Mouse (Mus musculus): Measurements from ENCODE around the gene Ssrp1.

Gene Ssrp1

DNA sequence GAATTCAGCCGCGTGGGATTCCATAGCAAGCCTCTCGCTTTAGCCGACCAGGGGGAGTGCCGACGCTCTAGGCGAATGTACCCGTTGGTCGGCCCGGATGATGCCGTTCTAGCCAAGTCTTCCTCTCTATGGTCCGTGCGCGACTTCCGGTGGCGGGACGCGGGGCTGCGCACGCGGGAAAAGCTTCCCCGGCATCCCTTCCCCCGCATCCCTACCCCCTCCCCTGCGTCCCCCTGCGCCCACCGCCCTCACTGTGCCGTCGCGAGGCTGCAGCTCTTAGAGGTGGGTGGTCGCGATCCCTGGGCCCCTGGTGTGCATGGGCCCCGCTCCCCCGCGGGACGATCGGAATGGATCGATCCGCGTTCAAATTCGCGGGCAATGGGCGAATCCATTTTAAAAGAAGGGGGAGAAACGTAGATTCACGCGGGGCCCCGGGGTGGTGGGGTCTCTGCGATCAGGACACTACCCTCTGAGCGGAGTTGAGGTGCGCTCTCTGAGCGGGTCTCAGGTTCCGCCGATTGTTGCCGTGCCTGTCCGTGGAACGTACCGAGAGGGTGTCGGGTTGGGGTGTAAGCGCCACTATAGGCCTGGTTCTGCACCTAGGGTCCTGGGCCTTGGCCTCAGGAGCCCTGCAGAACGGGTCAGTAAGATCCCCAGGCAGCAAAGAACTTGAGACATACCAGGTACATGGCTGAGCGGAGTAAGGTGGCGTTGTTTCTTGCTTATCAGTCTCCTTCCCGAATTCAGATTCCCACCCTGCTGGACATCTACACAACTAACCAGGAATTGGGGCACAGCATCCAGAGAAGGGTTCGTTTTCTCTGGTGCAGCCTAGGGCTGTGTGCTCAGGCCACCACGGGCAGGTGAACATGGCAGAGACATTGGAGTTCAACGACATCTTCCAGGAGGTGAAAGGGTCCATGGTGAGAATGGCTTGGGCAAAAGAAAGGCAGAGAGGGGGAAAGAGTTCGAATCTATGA lies at the start of gene Ssrp1, which contains the start of gene P2rx3:
Gene Ssrp1 (plus strand): TSS at position 188 of the 980 bp plus-strand sequence.
Gene P2rx3 (minus strand): TSS at position 416 of the 980 bp plus-strand sequence.
- peak; percentile 93 to 95 for DNase-seq

DNA sequence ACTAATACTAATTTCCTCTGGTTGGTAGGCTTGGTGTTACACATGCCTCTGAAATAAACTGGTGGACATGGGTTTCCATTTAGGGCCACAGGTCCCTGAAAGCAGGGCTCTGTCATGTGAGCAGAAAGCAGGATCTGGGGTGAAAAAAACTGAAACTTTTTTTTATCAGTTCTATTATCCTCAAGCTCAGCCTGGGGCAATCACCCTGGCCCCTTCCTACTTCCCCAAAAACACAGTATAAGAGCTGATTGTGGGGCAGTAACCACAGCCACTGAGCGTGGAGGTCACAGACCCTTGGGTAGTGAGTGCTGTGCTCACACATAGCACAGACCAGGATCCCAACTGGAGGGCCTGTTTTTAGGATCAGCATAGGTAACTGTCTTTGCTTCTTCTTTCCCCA lies 49.1 kb upstream of the Ssrp1 start, which contains the start of gene Prg3:
Gene Prg3 (plus strand): TSS at position 286 of the 400 bp plus-strand sequence.
- DNase-seq = no peak

DNA sequence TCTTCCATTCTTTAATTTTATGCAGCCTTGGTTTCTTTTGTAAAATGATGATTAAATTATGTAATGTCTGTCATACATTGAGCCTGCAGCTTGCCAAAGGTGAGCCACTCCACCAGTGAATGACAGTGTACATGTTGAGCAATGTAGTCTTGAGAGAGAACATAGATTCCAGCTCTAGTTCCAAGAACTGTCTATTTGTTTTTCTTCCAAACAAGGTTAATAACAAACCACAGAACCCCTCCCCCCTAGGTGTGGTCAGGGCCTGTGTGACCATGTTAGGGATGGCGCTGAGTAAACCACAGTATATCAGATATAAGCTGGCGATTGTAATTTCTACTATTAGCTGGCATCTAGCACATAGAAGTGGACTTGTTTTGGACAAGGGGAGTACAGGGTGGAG lies 40.7 kb upstream of the Ssrp1 start:
- no peak for DNase-seq

DNA sequence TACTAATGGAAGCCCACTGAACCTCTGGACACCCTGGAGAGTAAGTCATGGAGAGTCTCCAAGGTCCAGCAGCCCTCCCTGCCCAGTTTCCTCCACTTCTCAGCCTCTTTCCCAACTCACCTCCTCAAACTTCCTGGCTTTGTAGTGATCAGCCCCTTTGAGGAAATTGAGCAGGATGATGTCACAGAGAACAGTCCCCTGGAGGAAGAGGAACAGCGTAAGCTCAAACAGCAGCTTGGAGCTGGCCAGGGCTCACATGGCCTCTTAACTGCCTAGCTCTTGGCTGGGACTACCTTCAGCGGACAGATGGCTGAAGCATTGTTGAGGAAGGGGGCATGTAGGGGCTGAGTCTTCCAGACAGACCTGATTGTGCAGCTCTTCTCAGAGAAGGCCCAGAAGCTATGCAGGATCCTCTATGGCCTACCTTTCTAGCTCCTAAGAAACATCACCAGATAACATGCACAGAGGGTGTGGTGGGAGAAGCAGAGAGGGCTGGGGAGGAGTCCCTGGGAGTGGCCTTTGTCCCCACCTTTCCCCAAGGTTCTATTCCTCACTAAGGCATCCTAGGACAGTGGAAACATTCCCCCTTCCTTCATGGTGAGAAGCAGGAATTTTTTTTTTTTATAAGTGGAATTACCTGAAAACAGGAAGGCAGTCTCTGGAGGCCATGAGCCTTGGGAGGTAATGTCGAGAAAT lies 37.4 kb upstream of the Ssrp1 start:
- DNase-seq = peak in 1 of 2 experiments; percentile 9

DNA sequence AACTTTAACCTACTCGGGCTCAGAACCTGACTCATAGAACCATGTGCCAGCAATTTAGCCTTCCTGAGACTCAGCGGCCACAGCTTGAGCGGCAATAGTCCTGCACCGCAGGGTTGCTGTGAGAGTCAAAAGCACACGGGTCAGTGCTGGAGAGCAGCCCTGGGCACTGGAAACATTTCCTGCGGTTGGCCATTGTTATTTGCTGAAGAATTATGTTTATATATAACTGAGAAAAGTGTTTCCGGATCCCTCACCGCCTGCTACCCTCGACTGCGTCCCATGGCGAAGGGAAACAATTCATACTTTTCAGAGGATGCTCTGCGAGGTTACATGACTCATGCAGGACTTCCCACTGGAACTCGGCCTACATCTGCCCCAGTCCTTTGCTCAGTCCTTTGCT lies 35.5 kb upstream of the Ssrp1 start:
- no peak for DNase-seq

DNA sequence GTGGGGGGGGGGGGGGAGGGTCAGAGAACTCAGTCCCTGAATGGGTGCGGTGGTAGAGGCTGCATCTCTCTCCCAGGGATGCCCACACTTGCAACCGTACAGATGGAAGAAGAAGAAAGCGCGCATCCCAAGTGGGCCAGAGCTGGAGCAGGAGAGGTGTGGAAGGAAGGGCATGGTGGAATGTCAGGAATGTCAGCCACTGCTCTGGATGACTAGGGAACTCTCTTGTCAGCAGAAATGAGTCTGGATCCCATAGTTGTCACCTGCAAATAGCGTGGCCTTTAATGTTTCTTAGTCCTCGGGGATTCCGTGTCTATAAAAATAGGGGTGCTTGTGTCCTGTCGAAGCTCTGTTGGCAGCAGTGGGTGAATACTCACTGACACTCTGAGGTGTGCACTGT lies 34.5 kb upstream of the Ssrp1 start:
- DNase-seq = no peak

DNA sequence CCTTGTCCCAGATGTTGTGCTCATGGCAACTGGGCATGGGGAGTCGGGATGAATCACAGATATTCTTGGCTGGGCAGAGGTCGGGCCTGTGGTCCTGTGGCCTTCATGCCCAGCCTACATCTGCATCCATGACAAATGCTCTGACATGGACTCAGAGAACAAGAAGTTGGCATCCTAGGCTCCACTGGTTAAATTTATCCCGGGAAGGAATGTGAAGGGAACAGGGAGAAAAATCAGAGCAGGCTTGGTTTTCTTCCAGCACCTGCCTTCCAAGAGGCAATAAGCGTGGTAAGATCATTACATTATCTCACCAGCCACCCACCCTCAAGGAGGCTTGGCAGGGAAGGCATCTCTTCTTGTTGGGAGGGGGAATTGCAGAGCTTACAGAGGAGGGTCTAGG lies 32.7 kb upstream of the Ssrp1 start:
- DNase-seq = no peak

DNA sequence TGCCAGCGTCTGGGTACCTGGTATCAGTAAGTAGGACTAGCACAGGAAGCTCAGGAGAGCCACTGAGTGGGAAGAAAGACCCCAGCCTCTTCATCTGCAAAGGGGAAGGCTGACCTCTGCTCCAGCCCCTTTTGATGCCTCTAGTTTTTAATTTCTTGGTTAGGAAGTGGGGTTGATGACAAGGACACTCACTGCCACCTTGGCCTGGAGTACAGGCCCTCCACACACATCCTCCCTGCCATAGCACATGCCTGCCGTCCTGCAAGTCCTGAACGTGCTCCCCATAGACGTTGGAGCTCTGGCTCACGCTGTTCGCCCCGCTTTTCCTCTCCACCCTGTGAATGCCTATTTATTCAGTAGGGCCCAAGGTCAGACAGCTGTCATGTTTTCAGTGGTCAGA lies 30.4 kb upstream of the Ssrp1 start:
- DNase-seq = no peak

DNA sequence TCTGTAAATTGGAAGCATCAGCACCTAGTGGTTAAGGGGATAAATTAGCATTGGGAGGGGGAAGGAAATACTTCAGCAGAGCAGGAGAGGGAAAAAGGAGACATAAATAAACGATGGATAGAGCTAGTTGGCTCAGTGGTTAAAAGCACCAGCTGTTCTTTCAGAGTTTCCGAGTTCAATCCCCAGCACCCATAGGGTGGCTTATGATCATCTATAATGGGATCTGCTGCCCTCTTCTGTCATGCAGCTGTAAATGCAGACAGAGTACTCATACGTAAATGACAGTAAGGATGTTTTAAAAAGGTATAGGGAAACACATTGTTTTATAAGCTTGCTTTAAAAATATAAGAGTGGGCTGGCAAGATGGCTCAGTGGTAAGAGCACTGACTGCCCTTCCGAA lies 29.3 kb upstream of the Ssrp1 start:
- peak; percentile 39 to 50 for DNase-seq

DNA sequence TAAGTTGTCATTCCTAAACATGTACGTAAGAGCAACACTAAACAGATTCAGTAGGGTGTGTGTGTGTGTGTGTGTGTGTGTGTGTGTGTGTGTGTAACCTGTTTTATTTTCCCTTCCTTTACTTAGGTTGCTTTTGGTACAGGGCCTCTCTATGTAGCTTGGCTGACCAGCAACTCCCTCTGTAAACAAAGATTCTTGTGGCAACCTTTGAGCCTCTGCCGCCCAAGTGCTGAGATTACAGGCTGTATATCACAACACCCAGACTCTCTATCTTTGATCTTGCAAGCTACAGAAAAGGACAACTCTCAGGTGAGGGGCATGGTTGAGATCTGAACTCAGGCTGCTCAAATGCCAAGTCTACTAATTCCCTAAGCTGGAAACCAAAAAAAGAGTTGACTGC lies 27.8 kb upstream of the Ssrp1 start:
- no peak for DNase-seq

DNA sequence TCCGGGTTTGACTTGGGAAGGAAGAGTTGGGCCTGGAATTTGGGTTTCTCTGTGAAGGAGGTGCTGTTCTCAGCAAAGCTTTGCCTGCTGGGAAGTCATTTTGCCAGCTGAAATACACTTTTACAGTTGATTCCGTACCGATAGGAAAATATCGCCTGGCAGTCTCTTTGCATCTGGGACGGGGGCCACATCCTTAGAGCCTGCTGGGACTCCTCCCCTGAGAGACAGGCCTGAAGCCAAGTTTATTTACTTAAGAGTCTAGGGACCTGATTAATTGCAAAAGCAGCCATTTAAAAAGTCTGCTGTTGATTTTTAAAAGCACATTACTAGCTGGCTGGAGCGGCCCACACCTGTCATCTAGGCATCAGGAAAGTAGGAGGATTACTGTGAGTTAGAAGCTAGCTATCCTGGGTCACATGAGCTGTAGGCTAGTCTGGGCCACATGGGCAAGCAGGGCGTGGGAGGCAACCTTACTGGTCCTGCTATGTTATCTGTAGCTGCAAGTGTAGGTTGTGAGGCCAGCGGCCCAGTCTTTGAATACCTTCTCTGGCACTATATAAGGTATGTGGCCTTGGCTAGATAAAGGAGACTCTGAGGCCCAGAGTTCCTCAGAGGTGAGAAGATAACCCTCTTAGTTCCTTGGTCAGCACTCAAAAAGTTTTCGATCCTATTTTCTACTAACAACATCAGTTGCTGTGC lies 25.0 kb upstream of the Ssrp1 start:
- DNase-seq = peak; percentile 11 to 22

DNA sequence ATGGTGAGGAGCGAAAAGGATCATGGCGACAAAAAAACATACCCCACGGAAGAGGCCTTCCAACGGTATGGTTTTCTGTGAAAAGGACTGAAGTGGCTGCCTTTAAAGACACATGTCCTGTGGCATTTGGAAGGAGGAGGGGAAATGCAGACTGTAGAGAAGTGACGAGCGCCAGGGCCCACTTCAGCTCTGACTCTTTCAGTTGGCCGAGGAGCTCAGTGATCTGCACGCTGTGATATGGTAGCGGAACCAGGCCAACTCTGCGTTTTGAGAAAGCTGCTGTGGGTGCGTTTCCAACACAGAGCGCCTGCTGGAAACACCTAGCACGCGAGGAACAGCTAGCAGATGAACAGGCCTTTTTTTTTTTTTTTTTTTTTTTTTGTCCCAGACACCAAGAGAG lies 24.4 kb upstream of the Ssrp1 start:
- DNase-seq = no peak

DNA sequence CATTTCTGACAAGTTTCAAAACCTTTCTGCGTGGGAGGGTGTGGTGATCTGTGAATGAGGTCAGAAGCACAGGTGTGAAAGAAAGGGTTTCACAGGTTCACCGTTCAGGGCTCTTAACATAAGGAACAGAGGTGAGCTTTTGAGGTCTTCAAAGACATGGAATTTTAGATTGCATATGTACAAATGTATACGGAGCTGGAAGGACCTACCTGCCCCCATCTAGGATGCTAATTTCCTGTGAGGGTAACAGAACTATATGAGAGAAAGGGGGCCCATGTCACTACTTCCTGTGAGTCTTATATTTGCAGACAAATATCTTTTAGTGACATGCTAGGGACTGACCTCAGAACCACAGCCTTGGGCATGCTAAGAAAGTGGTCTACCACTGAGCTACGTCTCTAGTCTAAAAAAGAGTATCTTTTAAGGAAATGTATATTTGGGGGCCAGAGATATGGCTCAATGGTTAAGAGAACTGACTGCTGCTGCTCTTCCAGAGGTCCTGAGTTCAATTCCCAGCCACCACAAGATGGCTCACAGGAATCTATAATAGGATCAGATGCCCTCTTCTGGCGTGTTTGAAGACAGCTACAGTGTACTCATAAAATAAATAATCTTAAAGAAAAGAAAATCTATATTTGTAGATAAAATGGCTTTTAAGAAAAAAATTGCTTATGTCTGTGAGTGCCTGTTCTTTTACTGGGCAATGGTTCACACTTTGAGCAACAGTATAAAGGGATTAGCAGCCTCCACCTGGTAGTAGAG lies 23.0 kb upstream of the Ssrp1 start:
- no peak for DNase-seq

DNA sequence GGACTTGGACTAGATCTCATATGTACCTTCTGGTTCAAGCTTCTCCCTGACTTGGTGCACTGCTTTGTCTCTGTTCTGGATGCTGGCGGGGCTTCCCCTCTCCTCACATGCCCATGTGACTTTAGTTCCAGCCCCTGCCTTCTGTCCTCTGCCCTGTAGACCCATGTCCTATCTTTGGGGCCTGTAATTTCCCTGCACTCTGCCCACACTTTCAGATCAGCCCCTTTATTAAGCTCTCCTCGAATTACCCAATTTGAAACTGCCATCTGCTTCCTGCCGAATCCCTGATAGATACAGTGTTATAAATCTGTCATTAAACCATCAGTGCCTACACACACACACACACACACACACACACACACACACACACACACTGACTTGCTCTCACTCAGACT lies 22.4 kb upstream of the Ssrp1 start:
- no peak for DNase-seq

DNA sequence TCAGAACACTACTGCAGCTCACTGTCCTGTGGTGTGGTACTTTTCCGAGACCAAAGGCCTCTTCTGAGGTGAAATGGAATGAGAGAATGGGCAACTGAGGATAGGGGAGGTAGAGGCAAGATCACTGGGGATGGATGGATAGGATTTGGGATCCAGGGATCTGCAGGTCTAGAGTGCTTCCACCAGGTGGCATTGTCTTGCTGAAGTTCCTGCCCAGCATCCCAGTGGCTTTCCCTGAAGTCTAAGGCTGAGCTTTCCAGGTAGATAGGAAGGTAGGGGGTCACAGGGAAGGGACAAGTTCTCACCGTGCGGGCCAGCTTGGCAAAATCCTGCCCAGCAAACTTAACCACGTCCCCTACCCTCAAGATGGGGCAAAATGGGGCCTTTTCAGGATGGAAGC lies 15.0 kb upstream of the Ssrp1 start:
- DNase-seq = peak; percentile 41 to 51

DNA sequence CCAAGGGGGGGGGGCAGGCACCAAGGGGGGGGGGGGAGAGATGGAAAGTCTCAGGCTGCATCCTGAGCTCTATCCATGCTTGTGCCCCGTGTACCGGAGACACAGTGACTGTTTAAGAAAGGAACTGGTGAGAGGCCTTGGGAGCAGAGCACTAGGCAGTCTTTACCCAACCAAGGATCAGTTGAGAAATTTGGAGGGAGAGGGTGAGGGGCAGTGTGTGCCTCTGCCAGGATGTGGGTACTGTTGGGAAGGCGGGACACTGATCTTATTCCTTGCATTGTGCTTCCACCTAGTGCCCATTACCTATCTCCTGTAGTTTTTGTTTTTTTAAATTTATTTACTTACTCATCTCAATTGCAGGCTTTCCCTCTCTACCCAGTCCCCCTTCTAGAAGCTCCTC lies 10.9 kb upstream of the Ssrp1 start:
- no peak for DNase-seq

DNA sequence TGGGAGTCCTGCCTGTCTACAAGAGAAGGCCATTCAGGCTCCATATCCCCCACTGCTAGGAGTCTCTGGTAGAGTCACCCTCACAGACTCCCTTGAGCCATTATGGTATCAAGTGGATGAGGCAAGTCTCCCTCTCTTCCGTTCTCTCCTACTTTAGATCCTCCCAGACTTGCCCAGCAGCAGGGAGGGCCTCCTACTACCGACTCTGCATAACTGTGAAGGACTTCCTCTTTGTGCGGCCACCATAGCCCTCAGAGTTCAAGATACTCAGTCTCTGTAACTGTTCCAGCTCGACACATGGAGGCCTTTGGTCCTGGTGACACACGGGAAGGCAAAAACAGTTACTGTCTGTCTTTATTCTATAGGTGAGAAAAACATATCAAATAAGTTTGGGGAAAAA lies 9.8 kb upstream of the Ssrp1 start:
- DNase-seq = no peak

DNA sequence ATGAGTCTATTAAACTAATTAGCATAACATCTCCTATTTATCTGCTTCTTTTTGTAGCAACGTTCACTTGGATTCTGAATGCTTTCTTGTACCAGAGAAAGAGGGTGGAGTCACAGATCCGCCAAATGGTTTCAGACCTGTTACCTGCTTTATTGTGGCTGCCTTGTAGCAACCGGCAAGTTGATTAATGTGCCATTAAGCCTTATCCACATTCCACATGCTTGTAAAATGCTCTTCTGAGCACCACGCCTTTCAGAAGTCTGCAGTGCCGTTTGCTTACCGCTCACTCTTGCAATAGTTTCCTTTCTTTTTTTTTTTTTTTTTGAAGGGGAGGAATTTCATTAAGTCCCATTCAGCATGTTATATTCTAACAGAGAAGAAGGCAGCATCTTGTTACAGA lies 7.1 kb upstream of the Ssrp1 start:
- no peak for DNase-seq

DNA sequence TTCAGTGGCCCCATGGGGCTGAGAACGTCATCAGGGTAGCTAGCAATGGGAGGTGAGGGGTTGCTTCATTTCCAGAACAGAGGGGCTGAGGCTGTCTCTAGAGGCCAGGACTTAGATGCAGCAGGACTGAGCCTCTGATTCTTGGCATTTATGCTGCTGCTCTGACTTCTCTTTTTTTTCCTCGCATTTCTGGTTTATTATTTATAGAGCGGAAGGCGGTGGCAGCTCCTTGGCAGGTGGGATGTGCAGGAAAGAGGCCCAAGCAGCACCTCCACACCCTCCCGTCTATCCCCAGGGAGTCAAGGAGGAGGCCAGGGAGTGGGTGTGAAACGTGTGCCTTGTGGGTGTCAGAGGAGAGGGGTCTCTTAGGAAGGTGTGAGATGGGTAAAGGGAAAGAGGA lies 6.0 kb upstream of the Ssrp1 start:
- no peak for DNase-seq

DNA sequence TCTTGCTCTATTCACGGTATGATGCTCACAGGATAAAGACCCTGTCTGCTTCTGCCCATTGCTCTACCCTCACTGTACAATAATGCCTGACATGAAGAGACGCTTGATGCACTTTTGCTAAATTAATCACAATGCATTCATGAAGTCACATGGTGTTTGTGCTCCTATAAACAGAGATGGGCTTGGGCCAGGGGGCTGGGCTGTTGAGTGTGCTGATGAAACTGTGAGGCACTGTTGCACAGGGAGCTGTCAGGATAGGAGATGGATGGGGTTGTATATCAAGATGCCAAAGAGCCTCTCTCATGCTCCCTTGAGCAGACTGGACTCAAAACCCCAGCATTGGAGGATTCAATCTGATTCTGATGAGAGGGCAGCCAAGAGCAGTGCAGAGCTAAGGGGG lies 3.9 kb upstream of the Ssrp1 start:
- no peak for DNase-seq

DNA sequence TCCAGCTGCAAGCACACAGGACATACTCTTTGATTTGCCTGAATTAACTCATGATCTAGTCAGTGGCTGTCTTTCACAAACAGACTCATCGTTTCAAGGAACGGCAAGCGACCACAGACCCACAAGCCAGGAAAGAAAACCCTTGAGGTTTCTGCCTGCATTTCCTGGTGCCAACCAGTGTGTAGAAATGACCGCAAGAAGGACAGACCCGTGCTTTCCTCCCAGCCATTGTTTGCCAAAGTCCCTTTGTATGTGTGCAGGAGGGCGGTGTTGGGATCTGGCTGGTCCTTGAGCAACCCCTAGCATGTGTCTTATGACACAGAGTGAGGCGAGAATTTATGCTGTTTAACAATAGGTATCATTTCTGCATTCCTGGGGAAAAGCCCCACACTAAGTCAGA lies 2.9 kb upstream of the Ssrp1 start:
- no peak for DNase-seq

DNA sequence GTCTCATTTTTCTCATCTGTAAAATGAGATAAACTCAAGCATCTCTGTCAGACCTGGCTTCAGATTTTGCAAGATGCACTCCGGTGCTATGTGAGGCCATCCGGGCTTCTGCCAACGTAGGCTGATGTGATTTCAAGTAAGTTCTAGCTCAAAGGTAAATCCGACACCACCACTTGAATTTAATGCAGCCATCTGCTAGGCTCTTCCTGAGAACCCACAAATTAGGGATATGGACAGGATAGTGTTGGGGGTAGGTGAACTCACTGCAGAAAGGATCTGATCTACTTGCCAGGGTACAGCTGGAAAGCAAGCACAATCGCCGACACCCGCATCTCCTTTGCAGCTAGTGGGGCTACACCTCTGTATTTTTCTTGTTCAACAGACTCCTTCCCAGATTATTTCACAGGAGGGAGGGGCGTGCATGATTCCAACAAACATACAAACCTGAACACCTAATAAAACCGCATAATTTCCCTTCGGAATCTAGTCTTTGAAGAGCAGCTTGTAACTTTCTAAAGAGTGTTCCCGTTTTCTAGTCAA lies 457 bp upstream of the Ssrp1 start:
- DNase-seq = no peak

All from cerebellum, postnatal 10 days (tissue).